In the genomic region with DNA sequence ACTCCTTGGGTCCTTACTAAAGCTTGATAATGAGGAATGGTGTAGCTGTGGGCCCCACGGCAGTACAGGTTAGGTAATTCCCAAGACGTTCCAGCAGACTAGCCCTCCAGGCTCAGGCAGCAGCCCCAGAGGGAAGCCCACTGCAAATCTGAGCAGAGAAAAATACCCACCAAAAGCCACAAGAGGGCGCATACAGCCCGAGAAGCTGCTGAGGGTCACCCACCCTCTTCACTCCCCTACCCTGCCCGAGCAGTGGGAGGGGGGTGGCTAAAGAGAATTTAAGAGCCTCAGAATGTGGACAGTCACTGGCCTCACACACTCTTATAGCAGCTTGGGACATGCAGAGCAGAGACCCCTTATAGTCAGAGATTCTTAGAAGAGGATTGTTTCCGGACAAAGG, we compare ENCODE assay signal across 9 mouse cellular contexts. TPM values are rescaled to one million over a fixed set of nuclear protein-coding genes. Genes with fewer than 3 reads are reported as not detected.
DNase-seq lines count a peak whose midpoint lies in the region; ATAC-seq lines count a peak whose summit lies in the region.
"Had no signal": no experiment of that assay in that cellular context is flagged by ENCODE, and none has a peak within 500 bp of the region (broad histone marks: within the 10 kb centered on the region; RNA-seq: fewer than 3 reads in every experiment).

No protein-coding gene starts in this region.

- H3K4me2 ChIP-seq in hindbrain, embryonic 16.5 days (ENCODE audit: low read length), result no peak overlapping the region

- ATAC-seq in hindbrain, embryonic 16.5 days, result 0 out of 2 replicates have a peak, but pooled peaks have one; percentile 40
- ATAC-seq in monocyte, adult 5-6 weeks (replicated peaks; ENCODE audit: insufficient number of reproducible peaks, low FRiP score, low TSS enrichment, poor library complexity, severe bottlenecking), result no peak
- ATAC-seq: Patski had no signal

- H3K27me3 ChIP-seq in embryonic facial prominence, embryonic 10.5 days (replicated peaks; ENCODE audit: low read depth, poor library complexity, severe bottlenecking), result peaks cover 41% of the 10 kb centered on the region
- H3K27me3 ChIP-seq in hindbrain, embryonic 16.5 days (replicated peaks; ENCODE audit: control insufficient read depth, insufficient read depth, low read length), result peaks cover 22% of the 10 kb centered on the region
- H3K27me3 ChIP-seq: Patski had no signal

- WGBS in embryonic facial prominence, embryonic 10.5 days, result 11% methylated on average over 6 of the region's 6 CpGs
- 9% methylated on average over 6 of the region's 6 CpGs for WGBS in hindbrain, embryonic 16.5 days

- H3K4me1 ChIP-seq in embryonic facial prominence, embryonic 10.5 days, result peaks cover 65% of the 10 kb centered on the region
- H3K4me1 ChIP-seq in hindbrain, embryonic 16.5 days (ENCODE audit: control insufficient read depth, insufficient read depth, low read depth, low read length), result no peaks in the 10 kb centered on the region; the same call in none of the 2 replicates

- H3K27ac ChIP-seq in embryonic facial prominence, embryonic 10.5 days (replicated peaks), result peak overlapping the region; percentile 77
- H3K27ac ChIP-seq in hindbrain, embryonic 16.5 days (ENCODE audit: low read depth, low read length), result no peak overlapping the region

- H3K4me3 ChIP-seq in embryonic facial prominence, embryonic 10.5 days, result 0 out of 2 replicates have a peak overlapping the region, but pooled peaks have one; percentile 19
- H3K4me3 ChIP-seq in hindbrain, embryonic 16.5 days (ENCODE audit: low read length), result no peak overlapping the region

- H3K9me3 ChIP-seq in embryonic facial prominence, embryonic 10.5 days, result no peaks in the 10 kb centered on the region
- no peaks in the 10 kb centered on the region for H3K9me3 ChIP-seq in hindbrain, embryonic 16.5 days (ENCODE audit: control insufficient read depth, low read length)

- H3K9ac ChIP-seq in hindbrain, embryonic 16.5 days (ENCODE audit: low read depth, low read length), result no peak overlapping the region

- peak; percentile 77 to 80 for DNase-seq in cerebellum, postnatal 10 days
- DNase-seq in cerebellum, adult 9-11 months, result no peak
- DNase-seq in A20 (ENCODE audit: low read depth, low spot score), result peak; percentile 48
- peak; percentile 81 for DNase-seq in embryonic facial prominence, embryonic 10.5 days (ENCODE audit: low spot score)
- peak; percentile 81 for DNase-seq in mesoderm, embryonic 11.5 days (ENCODE audit: low read depth, low spot score)
- DNase-seq in natural killer cell, adult 2 months (ENCODE audit: low spot score in 2 of 2), result no peak

- H3K36me3 ChIP-seq in embryonic facial prominence, embryonic 10.5 days (replicated peaks), result 0 out of 2 replicates have a peak, but pooled peaks cover 4% of the 10 kb centered on the region
- H3K36me3 ChIP-seq in hindbrain, embryonic 16.5 days (ENCODE audit: control insufficient read depth, insufficient read depth, low read length), result no peaks in the 10 kb centered on the region

RNA-seq across cellular contexts. Expression of gene Rin1, which starts 6.0 kb away (rescaled TPM):
- 2.4 and 3.2 TPM in 2 replicates for polyA plus RNA-seq in embryonic facial prominence, embryonic 10.5 days (2016; fragmentation: Nextera tagmentation; extraction: Ambion mirVana)
- polyA plus RNA-seq in hindbrain, embryonic 16.5 days (2015; fragmentation: Nextera tagmentation; extraction: Ambion mirVana), result 0.64 and 0.72 TPM in 2 replicates
- total RNA-seq in monocyte, adult 5-6 weeks (2017), result 0.19 to 0.68 TPM (median 0.21 TPM) in 3 replicates

RNA-seq across cellular contexts. Expression of gene Cd248, which starts 11.6 kb away (rescaled TPM):
- polyA plus RNA-seq in embryonic facial prominence, embryonic 10.5 days (2016; fragmentation: Nextera tagmentation; extraction: Ambion mirVana), result 32.3 and 37.0 TPM in 2 replicates
- polyA plus RNA-seq in hindbrain, embryonic 16.5 days (2015; fragmentation: Nextera tagmentation; extraction: Ambion mirVana), result 14.5 and 25.2 TPM in 2 replicates
- total RNA-seq in monocyte, adult 5-6 weeks (2017), result not detected in 3 replicates

RNA-seq across cellular contexts. Expression of gene Brms1, which starts 15.1 kb away (rescaled TPM):
- 72.6 and 82.4 TPM in 2 replicates for polyA plus RNA-seq in embryonic facial prominence, embryonic 10.5 days (2016; fragmentation: Nextera tagmentation; extraction: Ambion mirVana)
- polyA plus RNA-seq in hindbrain, embryonic 16.5 days (2015; fragmentation: Nextera tagmentation; extraction: Ambion mirVana), result 25.6 and 26.6 TPM in 2 replicates
- total RNA-seq in monocyte, adult 5-6 weeks (2017), result 16.6 to 60.3 TPM (median 46.3 TPM) in 3 replicates

RNA-seq across cellular contexts. Expression of gene AC124502.3, which starts 17.6 kb away (rescaled TPM):
- polyA plus RNA-seq in embryonic facial prominence, embryonic 10.5 days (2016; fragmentation: Nextera tagmentation; extraction: Ambion mirVana), result 3.1 and 4.2 TPM in 2 replicates
- polyA plus RNA-seq in hindbrain, embryonic 16.5 days (2015; fragmentation: Nextera tagmentation; extraction: Ambion mirVana), result 2.4 and 3.1 TPM in 2 replicates
- 4.3 TPM in 1 of 3 replicates, not detected in the others for total RNA-seq in monocyte, adult 5-6 weeks (2017)

RNA-seq across cellular contexts. Expression of gene B4gat1, which starts 17.6 kb away (rescaled TPM):
- 34.7 and 36.1 TPM in 2 replicates for polyA plus RNA-seq in embryonic facial prominence, embryonic 10.5 days (2016; fragmentation: Nextera tagmentation; extraction: Ambion mirVana)
- polyA plus RNA-seq in hindbrain, embryonic 16.5 days (2015; fragmentation: Nextera tagmentation; extraction: Ambion mirVana), result 116 and 133 TPM in 2 replicates
- total RNA-seq in monocyte, adult 5-6 weeks (2017), result 5.1 to 6.9 TPM in 2 of 3 replicates, not detected in the other

Comparison
In these comparisons a context has a peak if more than half of its experiments do, and no peak if none do; other contexts are left out.
1. DNase-seq: peak in cerebellum, postnatal 10 days (2 of 2), A20 (single experiment), embryonic facial prominence, embryonic 10.5 days (single experiment) and mesoderm, embryonic 11.5 days (single experiment); none in cerebellum, adult 9-11 months (single experiment) and natural killer cell, adult 2 months (0 of 2).